Mouse (Mus musculus) testis, adult 2 months (tissue): ENCODE measurements around the gene Ttll12.

Experiments used
- CTCF ChIP-seq: fragments of 200-500 bp; IDR thresholded peaks from 2 replicates; pipeline ENCODE4 v1.5.1; 2012; ENCODE audit warnings: low read depth, mild to moderate bottlenecking, inconsistent platforms, low read length, moderate library complexity; ENCODE audit not compliant: control insufficient read depth, insufficient read depth, insufficient replicate concordance
- POLR2A ChIP-seq: fragments of 200-500 bp; IDR thresholded peaks from 2 replicates; pipeline ENCODE4 v1.6.1; 2012; ENCODE audit warnings: low read depth, mild to moderate bottlenecking, inconsistent platforms, low read length, moderate library complexity; ENCODE audit not compliant: control insufficient read depth

GRCm38 (mm10) chr15:83546029-83546428, 48.9 kb downstream of the Ttll12 start:
- no peak for TF ChIP-seq CTCF
- no peak for TF ChIP-seq POLR2A
